Mouse (Mus musculus) layer of hippocampus, adult 8-10 months (tissue): ENCODE measurements around the gene Ehmt2. TPM values are rescaled to one million over a fixed set of nuclear protein-coding genes. Genes with fewer than 3 reads are reported as not detected.

Experiments
- DNase-seq, 2 experiments: peaks; one replicate each; pipeline ENCODE4 v3.0.0; 2022; ENCODE audit warnings: low spot score in 2 of 2
- total RNA-seq, 4 experiments: library from RNA; stranded (reverse); gene quantifications; 2 replicates each; pipeline ENCODE4 v1.2.4; 2022

Gene Ehmt2
- total RNA-seq: 100 to 1,000 TPM; 186 to 199 (median 189) TPM

DNA sequence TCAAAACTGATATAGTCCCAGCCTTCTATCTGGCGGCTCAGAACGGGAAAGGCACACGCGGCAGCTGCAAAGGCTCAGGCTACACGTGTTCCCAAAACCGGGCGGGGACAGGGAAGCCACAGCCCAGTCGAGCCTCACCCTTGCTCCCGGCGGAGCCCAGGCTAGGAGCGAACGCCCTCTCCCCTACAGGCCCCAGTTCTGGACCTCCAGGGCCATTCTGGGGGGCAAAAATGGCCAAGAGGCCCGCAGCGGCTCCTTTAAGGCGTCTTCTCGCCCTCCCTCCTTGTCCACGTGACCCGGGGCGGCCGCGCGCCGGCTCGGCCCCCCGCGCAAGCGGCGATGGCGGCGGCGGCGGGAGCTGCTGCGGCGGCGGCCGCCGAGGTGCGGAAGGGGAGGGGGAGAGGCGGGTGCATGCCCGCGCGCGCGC is at the start of gene Ehmt2, which contains the start of gene C2:
Gene Ehmt2 (plus strand): TSS at position 310 of the 427 bp plus-strand sequence.
Gene C2 (minus strand): TSS at position 106 of the 427 bp plus-strand sequence.
- peak in 1 of 2 experiments; percentile 67 for DNase-seq

DNA sequence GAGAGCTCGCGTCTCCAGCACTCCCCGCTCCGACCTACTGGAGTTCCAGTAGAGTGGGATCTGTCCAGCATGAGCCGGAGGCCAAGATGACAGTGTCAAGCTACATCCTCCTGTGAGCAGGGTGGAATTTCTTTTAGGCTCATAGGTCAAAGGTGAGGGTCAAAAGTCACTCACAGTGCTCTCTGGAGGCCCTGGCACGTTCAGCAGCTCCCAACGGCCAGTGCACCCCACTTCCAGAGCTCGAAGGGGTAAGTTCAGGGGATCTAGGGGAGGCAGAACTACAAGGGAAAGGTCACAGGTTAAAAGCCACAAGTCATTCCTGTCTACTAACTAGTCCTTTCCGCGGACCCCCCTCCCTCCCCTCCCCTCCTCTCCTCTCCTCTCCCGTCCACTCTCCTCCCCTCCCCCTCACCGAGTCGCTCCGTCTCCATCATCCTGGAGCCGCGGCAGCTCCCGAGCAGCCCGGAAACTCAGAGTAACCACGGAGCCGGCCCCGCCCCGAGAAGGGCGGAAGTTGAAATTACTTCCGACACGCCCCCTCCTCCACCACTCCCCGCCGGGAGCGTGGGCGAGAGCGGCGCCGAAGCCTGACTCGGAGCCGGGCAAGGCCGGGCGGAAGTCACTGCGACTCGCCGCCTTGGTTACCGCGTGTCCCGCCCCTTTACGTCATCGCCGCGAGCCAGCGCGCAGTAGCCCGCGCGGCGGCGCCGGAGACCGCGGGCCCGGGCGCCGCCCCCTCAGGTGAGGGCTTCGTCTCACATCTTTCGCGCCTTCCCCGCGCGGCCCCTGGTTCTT is 48.4 kb upstream of the Ehmt2 start, which contains the start of the genes Skiv2l and Nelfe:
Gene Skiv2l (minus strand): TSS at position 489 of the 795 bp plus-strand sequence.
Gene Nelfe (plus strand): TSS at position 670 of the 795 bp plus-strand sequence.
- peak; percentile 95 to 96 for DNase-seq

DNA sequence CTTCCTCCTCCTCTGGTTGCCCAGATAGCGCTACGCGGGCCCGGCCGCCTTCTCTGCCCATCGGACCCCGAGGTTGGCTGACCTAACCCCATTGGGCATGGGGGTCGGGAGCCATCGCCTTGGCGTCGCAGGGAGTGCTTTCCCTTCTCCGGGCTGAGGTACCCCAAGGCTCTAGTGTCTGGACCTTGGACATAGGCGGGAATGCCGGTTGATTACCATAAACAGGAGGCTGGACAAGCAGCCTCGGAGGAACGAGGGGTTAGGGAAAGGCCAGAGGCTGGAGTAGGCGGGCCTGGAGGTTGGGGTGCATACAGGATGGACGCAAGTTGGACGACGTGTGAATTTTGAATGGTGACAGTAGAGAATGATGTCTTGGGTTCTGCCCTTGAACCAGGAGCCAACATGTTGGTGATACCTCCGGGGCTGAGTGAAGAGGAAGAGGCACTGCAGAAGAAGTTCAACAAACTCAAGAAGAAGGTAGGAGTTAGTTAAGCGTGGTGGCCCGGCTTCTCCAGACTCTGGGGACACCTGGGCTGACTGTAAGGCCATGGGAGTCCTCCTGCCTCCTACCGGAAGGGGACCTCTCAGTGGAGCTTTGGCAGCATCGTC is 47.6 kb upstream of the Ehmt2 start:
- no peak for DNase-seq

DNA sequence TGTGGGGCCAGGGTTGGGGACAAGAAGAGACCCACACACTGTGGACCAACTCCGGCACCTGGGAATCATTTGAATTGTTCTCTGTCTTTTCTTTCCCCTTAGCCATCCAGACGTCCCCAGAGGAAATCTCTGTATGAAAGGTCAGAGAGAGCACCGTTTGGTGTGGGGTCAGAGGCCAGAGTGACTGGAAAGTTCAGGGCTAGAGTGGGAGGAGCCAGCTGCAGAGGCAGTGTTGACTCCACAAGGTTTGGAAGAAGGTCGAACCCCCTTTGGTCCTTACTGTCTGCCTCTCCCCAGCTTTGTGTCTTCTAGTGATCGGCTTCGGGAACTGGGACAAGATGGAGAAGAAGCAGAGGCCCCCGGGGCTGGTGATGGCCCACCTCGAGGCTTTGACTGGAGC is 44.8 kb upstream of the Ehmt2 start:
- no peak for DNase-seq

DNA sequence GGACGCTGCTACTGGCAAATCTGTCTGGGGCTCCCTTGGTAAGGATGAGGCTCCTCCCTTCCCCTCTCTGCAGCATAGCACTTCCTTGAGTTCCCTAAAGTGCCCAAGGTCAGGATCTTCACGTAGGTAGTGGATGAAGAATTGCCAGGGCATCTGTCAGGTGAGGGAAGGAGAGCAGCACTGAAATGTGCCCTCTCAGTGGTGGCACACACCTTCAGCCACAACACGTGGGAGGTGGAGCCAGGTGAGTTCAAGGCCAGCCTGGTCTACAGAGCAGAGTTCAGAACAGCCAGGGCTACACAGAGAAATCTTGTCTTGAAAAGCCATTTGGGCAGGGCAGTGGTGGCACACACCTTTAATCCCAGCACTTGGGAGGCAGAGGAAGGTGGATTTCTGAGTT is 43.5 kb upstream of the Ehmt2 start:
- DNase-seq: no peak

DNA sequence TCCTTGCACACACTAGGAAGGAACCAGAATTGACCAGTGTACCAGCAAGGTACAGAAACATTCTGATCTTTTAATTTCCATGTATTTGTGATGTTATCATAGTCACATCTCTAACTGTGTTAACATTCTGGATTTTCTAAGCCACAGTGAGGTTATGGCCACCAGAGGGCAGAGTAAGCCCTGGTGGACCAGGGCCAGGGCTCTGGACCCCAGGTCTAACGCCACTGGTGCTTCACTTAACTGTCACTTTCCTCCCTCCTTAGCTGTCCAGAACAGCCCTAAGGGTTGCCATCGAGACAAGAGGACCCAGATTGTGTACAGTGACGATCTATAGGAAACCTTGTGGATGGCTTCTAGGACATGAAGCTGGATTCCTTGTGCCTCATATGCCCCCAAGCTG is 42.4 kb upstream of the Ehmt2 start:
- no peak for DNase-seq

DNA sequence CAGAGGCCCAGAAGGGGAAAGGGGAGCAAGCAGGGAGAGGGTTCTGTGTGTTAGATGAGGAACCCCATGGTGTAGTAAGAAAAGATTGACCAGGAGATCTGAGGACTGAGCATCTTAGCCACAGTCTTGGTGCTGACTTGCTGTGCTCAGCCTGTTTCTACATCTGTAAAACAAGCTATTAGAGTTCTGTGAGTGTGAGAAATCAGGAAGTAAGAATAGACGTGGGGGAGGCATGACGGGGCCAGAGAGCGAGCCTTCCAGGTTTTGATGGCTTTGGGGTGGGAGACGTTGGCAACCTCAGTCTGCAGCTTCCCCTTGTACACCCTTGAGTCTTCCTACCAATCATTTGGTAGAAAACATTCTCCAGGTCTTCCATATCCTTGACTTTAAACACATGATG is 39.6 kb upstream of the Ehmt2 start:
- DNase-seq: no peak

DNA sequence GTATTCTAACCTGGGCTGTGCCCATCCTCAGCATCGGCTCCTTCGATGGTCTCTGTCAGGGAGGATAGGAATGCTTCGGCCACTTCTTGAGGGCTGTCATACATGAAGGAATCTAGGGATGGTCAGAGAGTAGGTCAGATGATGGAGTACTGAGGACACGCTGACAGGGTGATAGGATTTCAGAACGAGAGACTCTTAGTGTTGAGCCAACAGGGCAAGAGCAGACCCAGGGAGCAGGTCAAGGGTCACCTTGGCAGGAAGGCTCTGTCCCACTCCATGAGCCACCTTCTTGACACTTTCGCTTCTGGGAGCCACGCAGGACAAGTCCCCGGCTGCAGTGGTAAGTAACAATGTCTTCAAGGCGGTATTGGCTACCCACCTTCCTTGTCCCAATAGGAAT is 37.8 kb upstream of the Ehmt2 start:
- no peak for DNase-seq

DNA sequence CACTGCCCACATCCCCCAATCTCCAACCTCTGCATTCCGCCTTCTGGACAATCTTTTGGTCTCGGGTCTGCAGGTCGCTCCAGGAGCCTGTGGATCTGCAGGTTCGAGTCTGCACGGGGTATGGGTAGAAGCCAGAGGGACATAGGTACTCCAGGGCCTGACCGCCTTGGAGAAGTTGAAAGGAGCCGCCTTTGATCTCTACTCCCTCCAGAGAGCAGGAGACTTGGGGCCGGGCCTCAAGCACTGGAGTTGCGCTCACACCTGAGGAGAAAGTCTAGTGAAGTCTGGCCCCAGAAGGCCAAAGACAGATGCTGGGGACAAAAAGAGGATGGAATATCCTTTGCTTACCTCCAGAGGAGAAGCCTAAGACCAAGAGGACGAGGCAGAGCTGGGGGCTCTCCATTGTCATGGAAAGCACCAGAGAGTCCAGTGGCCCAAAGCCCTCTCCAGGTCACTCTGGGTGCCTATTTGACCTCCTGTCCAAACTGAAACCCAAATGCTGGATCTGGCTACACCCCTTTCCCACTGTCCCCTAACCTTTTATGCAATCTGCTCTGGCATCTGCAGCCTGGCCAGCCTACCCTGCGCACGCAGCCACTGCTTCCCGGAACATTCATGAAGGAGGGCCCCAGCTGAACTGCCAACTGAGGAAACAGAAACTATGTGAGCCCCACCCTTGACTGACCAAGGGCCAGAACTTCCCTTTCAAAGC is 36.4 kb upstream of the Ehmt2 start:
- DNase-seq: no peak

DNA sequence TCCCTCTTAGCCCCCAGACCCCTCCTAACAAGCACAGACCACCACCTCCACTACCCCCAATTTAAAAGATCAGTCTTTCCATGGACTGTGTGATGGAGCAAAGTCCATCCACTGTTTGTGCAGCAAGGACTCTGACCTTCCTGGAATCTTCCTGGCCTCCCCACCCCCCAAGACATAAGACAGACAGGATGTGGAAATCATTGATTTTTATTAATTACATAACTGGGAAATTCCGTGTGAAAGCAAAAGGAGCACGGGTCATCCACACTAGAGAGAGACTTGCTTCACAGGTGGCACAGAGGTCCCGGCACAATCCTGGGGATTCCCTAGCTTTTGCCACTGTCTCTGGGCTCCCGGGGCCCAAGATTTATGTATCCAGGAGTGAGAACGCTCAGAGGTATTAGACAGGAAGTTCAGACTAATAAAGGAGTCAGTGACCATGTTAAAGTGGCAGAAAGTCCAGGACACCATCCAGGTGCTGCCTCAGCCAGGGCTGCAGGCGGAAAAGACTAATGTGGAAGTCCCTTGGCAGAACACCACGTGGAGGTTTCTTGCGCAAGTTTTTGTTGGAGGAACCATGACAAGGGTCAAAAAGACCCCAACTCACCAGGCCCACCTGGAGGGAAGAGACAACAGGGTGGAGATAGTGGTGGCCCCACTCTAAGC is 35.7 kb upstream of the Ehmt2 start, which contains the start of gene Cfb:
Gene Cfb (minus strand): TSS at position 103 of the 666 bp plus-strand sequence.
- no peak for DNase-seq

DNA sequence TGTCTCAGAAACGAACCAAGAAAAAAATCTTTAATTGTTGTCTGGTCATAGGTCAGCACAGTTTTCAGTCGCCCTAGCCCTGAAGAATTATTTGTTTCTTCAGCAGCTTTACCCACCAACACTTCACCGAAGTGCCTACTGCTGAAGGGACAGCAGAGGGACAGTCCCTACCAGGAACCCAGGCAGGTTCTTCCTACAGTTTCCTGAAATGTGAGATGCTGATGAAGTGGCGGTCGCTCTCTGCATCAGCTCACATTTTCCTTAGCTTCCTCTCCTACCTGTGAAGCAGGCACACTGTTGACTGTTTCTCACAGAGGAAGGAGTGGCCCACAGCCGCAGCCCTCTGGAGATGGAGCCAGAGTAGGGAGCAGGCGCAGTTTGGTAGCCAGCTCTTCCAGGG is 32.3 kb upstream of the Ehmt2 start:
- DNase-seq: no peak

DNA sequence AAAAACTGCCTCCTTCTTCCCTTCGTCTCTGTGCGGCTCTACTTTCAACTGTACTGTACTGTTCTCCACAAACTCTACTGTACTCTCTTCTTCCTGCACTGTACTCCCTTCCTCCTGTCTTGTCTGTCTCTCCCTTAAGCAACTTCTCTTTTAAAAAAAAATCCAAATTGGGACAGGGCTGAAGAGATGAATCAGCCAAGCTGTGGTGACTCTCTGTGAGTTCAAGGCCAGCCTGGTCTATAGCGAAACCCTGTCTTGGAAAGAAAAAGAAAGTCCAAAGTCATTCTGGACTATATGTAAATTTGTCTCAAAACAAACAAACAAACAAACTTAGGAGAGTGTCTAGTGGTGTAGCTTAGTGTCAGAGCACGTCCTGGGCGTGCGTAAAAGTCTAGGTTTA is 23.9 kb upstream of the Ehmt2 start:
- no peak for DNase-seq

DNA sequence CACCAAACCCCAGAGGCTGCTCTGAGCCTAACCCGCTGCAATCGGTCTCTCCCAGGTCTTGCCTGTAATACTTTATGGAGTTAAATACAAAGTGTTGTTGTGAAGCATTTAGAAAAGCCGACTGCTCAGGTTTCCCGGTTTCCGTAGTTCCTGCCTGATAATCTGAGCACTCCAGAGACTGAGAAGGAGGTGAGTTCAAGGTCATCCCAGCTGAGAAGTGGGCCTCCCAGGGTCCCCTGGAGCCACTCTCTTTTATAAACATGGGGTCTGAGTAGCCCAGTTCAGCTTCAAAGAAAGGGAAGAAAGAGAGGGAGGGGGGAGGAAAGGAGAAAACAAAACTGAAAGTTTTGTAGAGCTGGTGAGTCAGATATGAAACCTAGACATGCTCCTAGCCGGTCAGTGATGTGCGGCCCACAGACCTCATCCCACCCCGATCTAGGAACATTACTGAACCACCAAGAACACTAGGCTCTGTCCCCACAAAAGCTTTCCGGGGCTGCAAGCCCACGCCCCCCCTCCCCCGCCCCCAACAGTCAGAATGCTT is 18.9 kb upstream of the Ehmt2 start, which contains the start of gene Zbtb12:
Gene Zbtb12 (plus strand): TSS at position 148 of the 544 bp plus-strand sequence.
- DNase-seq: no peak

DNA sequence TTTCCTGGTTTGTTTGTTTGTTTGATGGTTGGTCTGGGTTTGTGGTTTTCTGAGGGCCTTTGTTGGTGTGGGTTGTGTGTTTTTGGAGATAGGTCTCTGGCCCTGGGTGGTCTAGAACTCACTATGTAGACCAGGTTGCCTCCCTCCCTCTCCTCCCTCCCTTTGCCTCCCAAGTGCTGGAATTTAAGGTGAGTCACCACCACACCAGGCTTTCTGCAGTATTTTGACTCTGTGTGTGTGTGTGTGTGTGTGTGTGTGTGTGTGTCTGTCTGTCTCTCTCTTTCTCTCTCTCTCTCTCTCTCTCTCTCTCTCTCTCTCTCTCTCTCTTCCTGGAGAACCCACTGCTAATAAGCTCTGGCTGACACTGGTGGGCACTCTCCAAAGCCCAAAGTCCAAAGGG is 17.1 kb upstream of the Ehmt2 start:
- DNase-seq: no peak

DNA sequence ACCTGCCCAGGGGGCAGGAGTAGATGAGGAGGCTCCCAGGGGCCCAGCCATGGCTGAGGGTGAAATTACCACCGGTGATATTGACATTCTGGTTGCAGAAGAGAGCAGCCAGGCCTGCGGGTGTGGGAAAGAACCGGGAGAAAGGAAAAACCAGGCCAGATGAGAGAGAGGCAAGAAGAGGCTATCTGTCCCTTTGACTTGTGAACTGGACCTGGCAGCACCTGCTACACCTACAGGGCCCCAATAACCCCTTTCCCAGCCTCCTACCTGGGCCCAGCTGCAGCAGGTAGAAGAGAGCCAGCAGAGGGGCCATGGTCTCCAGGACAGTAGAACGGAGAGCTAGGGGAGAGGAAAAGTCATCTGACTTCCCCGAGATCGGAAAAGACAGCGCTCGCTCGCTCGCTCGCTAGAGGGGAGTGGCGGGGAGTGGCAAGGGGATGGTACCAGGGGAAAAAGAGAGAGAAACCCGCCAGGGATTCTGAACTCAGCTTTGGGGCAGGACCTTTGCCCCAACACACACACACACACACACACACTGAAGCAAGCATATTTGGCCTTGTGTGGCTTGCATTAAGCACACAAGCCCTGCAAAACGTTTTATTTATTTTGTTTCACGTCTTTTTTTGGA is 16.5 kb upstream of the Ehmt2 start, which contains the start of gene Gm20547:
Gene Gm20547 (minus strand): TSS at position 360 of the 628 bp plus-strand sequence.
- no peak for DNase-seq

DNA sequence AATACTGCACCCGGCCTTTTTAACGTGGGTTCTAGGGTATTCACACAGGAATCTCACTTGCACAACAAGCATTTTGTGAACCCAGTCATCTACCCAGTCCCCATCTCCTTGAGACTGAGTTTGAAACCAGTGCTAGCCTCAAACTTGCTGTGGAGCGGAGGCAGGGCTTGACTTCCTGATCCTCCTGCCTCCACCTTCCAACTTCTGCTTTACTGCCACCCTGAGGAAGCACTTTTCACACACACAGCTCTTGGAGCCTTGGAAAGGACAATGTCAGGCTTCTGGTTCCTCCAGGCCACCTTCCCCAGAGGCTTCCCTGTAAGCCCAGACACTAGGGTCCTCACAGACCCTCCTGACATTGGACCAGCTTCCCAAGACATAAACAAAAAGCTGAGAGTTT is 14.9 kb upstream of the Ehmt2 start:
- no peak for DNase-seq

DNA sequence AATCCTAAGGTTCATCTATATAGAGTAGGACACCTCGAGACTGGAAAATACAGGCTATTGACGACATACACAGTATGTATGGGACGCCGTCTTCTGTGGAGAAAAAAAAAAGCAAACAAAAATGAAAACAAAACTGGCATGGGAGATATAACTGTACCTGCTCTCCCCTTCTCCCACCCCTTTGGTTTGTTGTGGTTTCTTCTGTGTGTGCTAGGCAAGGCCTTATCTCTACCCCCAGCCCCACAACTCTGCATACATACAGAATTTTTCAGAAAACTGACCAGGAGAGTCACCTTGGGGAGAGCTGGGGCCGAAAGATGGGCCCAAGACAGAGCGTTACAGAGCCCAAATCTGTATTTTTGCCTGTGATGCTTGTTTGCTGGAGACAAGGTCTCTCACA is 13.6 kb upstream of the Ehmt2 start:
- DNase-seq: no peak

DNA sequence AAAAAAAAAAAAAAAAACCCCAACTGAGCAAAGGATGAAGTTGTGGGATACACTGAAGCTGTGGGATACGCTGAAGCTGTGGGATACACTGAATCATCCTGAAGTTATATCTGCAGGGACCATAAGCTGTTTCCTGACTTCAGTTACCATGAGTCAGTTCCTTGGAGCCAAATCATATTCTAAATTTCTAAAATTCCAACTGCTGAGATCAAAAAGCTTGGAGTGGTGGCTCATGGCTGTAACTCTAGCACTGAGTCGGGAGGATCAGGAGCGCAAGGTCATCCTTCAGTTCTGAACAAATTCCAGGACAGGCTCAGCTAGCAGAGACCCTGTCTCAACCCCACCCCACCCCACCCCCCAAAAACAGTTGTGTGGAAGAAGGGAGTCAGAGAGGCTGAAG is 12.7 kb upstream of the Ehmt2 start:
- DNase-seq: no peak

DNA sequence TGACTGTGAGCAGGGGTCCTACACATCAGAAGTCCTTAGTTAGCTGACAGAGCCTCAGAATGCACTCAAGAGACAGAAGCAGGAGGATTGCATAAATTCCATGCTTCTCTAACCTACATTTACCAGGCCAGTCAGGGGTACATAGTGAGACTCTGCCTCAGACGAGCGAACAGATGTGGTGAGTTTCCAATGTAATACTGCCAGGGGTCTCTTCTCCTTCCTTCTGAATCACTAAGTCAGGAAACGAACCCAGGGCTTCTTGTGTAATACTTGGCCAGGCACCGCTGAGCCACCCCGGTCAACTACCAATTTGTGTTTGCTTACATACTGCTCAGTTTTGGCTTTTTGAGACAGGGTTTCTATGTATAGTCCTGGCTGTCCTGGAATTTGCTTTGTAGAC is 10.3 kb upstream of the Ehmt2 start:
- no peak for DNase-seq

DNA sequence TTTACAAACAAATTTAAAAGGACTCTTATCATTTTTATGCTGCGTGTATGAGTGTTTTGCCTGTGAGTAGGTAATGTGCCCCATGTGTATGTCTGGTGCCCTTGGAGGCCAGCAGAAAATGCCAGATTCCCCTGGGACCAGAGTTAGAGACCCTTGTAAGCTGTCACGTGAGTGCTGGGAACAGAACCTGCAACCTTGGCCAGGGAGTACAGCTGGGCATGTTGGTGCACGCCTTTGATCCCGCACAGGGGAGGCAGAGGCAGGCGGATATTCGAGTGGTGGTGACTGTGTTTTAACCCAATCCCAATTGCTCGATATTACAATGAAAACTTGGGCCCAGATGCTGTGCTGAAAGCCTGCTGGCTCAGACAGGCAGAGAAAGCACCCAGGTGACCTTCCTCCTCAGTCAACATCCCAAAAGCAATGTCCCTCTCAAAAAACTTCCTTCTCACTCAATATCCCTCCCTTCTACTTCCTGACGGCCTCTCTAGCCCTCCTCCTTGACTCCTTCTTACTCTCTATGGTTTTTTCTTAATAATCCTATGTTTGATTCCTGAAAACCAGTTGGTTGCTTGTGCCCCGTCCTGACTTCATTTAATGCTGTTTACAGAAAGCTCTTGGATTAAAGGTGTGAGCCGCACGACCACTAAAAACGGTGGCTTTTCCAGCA is 8.1 kb upstream of the Ehmt2 start:
- no peak for DNase-seq
